Mouse (Mus musculus) heart, embryonic 14.5 days (tissue): ENCODE results near the gene Taf13. TPM values are rescaled to one million over a fixed set of nuclear protein-coding genes. Genes with fewer than 3 reads are reported as not detected.
"Not testable (repeated sequence)": the region's sequence is repeated elsewhere in the genome, so short reads cannot be mapped to it uniquely, and the experiment has no call there.

ENCODE experiments used
- ATAC-seq: fragments of 200-750 bp; cut with Nextera tagmentation; 2 replicates; pipeline ENCODE4 v1.8.0; 2017; ENCODE audit warnings: low read depth, moderate TSS enrichment; ENCODE audit not compliant: insufficient number of reproducible peaks, insufficient read depth, low FRiP score
- H3K27ac ChIP-seq, 2 experiments: fragments of 200-500 bp in 1 of 2; fragments of 300-500 bp in 1 of 2; sonication (generic) in 1 of 2; replicated peaks in 1 of 2; 2 replicates each; pipeline ENCODE4 v1.5.1; 2012 to 2014; ENCODE audit warnings: low read depth in 2 of 2, low read length in 2 of 2, control low read depth in 1 of 2, mild to moderate bottlenecking in 1 of 2, mixed read lengths in 1 of 2; ENCODE audit not compliant: control insufficient read depth in 1 of 2, insufficient read depth in 1 of 2
- H3K27me3 ChIP-seq: fragments of 300-500 bp; sonication (generic); 2 replicates; pipeline ENCODE4 v1.6.1; 2014; ENCODE audit warnings: mild to moderate bottlenecking, low read length, control low read depth; ENCODE audit not compliant: control insufficient read depth, insufficient read depth
- H3K36me3 ChIP-seq: fragments of 300-500 bp; sonication (generic); 2 replicates; pipeline ENCODE4 v1.6.1; 2014; ENCODE audit warnings: mild to moderate bottlenecking, control low read depth, low read length, mixed read lengths; ENCODE audit not compliant: control insufficient read depth, insufficient read depth
- H3K4me1 ChIP-seq, 2 experiments: fragments of 200-500 bp in 1 of 2; fragments of 300-500 bp in 1 of 2; sonication (generic) in 1 of 2; 2 replicates each; pipeline ENCODE4 v1.6.1; 2012 to 2014; ENCODE audit warnings: low read length in 2 of 2, control low read depth in 1 of 2, mixed read lengths in 1 of 2; ENCODE audit not compliant: control insufficient read depth in 2 of 2, insufficient read depth in 2 of 2
- H3K4me2 ChIP-seq: fragments of 300-500 bp; sonication (generic); 2 replicates; pipeline ENCODE4 v1.6.1; 2014; ENCODE audit warnings: mild to moderate bottlenecking, low read length
- H3K4me3 ChIP-seq, 2 experiments: fragments of 200-500 bp in 1 of 2; fragments of 300-500 bp in 1 of 2; sonication (generic) in 1 of 2; 2 replicates each; pipeline ENCODE4 v1.5.1; 2012 to 2014; ENCODE audit warnings: low read length in 2 of 2, mild to moderate bottlenecking in 2 of 2, control low read depth in 1 of 2, low read depth in 1 of 2, moderate library complexity in 1 of 2; ENCODE audit not compliant: control insufficient read depth in 1 of 2, insufficient read depth in 1 of 2
- H3K9ac ChIP-seq: fragments of 300-500 bp; sonication (generic); 2 replicates; pipeline ENCODE4 v1.6.1; 2014; ENCODE audit warnings: mild to moderate bottlenecking, low read length
- H3K9me3 ChIP-seq: fragments of 300-500 bp; sonication (generic); 2 replicates; pipeline ENCODE4 v1.6.1; 2016; ENCODE audit warnings: low read length, control low read depth; ENCODE audit not compliant: control insufficient read depth
- WGBS: fragments of 180-500 bp; shearing (Covaris S2); extraction: QIAGEN DNeasy Blood & Tissue Kit; methylation state at CpG from one replicate; pipeline ENCODE4 v1.1.7; 2014; 5-methylcytosine and 5-hydroxymethylcytosine counted together
- polyA plus RNA-seq: library from polyadenylated mRNA; unstranded; fragments of >200 nt; fragmentation: Nextera tagmentation; extraction: Ambion mirVana; gene quantifications from 2 replicates; pipeline ENCODE4 v1.2.1, GENCODE M21; 2014

Taf13 gene
- polyA plus RNA-seq, 1 experiment from 2014 or later = 24.8 TPM

- Histone ChIP-seq H3K4me1 (peaks cover 2 to 9% of the 10 kb centered on the region in 2 experiments; a peak in 3 of 4 replicates), H3K36me3 (peaks cover 25% of the 10 kb centered on the region), H3K9ac (peak overlapping the region; percentile 86), H3K9me3 (no peaks in the 10 kb centered on the region), H3K27ac (peak overlapping the region; percentile 89 to 92), H3K27me3 (no peaks in the 10 kb centered on the region), H3K4me3 (peak overlapping the region; percentile 37 to 88), H3K4me2 (peak overlapping the region; percentile 93)
- 9% methylated on average over 15 of the region's 15 CpGs for WGBS
- 0 out of 2 replicates have a peak, but pooled peaks have one; percentile 25 for ATAC-seq
Measured at GRCm38 (mm10) chr3:108562777-108563271, 8.7 kb upstream of the Taf13 start.

GRCm38 (mm10) chr3:108563309-108563708 is 8.2 kb upstream of the Taf13 start:
- H3K27ac ChIP-seq = peak overlapping the region; percentile 89 to 92
- peaks cover 20% of the 10 kb centered on the region for H3K36me3 ChIP-seq
- WGBS = 7% methylated on average over 4 of the region's 4 CpGs
- H3K4me1 ChIP-seq = peaks cover 2 to 9% of the 10 kb centered on the region in 2 experiments; a peak in 3 of 4 replicates
- H3K4me2 ChIP-seq = peak overlapping the region; percentile 93
- no peaks in the 10 kb centered on the region for H3K9me3 ChIP-seq
- no peaks in the 10 kb centered on the region for H3K27me3 ChIP-seq
- peak overlapping the region; percentile 37 to 88; a peak in 3 of 4 replicates for H3K4me3 ChIP-seq
- no peak for ATAC-seq
- H3K9ac ChIP-seq = peak overlapping the region; percentile 86

- H3K27me3 ChIP-seq = no peaks in the 10 kb centered on the region
- 56% methylated on average over 15 of the region's 15 CpGs for WGBS
- H3K9me3 ChIP-seq = no peaks in the 10 kb centered on the region
- H3K4me1 ChIP-seq = peaks cover 4 to 6% of the 10 kb centered on the region in 2 experiments; a peak in 3 of 4 replicates
- H3K27ac ChIP-seq = no peak overlapping the region
- ATAC-seq = no peak
- no peak overlapping the region for H3K9ac ChIP-seq
- no peak overlapping the region for H3K4me2 ChIP-seq
- H3K4me3 ChIP-seq = no peak overlapping the region
- no peaks in the 10 kb centered on the region for H3K36me3 ChIP-seq
Measured at GRCm38 (mm10) chr3:108567990-108568877, 3.3 kb upstream of the Taf13 start.

- not testable (repeated sequence) for H3K4me1 ChIP-seq, H3K9me3 ChIP-seq, H3K9ac ChIP-seq, ATAC-seq, H3K4me3 ChIP-seq, H3K27me3 ChIP-seq, H3K4me2 ChIP-seq, H3K36me3 ChIP-seq, H3K27ac ChIP-seq
- 37% methylated on average over 3 of the region's 3 CpGs for WGBS
Measured at GRCm38 (mm10) chr3:108569636-108570035, 1.9 kb upstream of the Taf13 start.

GRCm38 (mm10) chr3:108570813-108571212 is 685 bp upstream of the Taf13 start:
- 0 out of 2 replicates have a peak, but pooled peaks have one; percentile 1 for ATAC-seq
- no peaks in the 10 kb centered on the region for H3K9me3 ChIP-seq
- H3K9ac ChIP-seq = no peak overlapping the region
- no peaks in the 10 kb centered on the region for H3K27me3 ChIP-seq
- peaks cover 4 to 6% of the 10 kb centered on the region in 2 experiments; a peak in 3 of 4 replicates for H3K4me1 ChIP-seq
- H3K27ac ChIP-seq = no peak overlapping the region
- H3K4me3 ChIP-seq = peak overlapping the region in 1 of 2 experiments; percentile 77; a peak in 2 of 4 replicates
- no peaks in the 10 kb centered on the region for H3K36me3 ChIP-seq
- WGBS = 80% methylated on average over 14 of the region's 14 CpGs
- peak overlapping the region; percentile 76 for H3K4me2 ChIP-seq

GRCm38 (mm10) chr3:108572309-108573010 is 962 bp downstream of the Taf13 start:
- no peak for ATAC-seq
- peak overlapping the region; percentile 88 for H3K9ac ChIP-seq
- peak overlapping the region; percentile 58 to 77 for H3K4me3 ChIP-seq
- no peaks in the 10 kb centered on the region for H3K9me3 ChIP-seq
- WGBS = 43% methylated on average over 18 of the region's 18 CpGs
- H3K27ac ChIP-seq = peak overlapping the region in 1 of 2 experiments; percentile 73; a peak in 1 of 4 replicates
- no peaks in the 10 kb centered on the region for H3K27me3 ChIP-seq
- no peaks in the 10 kb centered on the region for H3K36me3 ChIP-seq
- peaks cover 4 to 6% of the 10 kb centered on the region in 2 experiments; a peak in 3 of 4 replicates for H3K4me1 ChIP-seq
- peak overlapping the region; percentile 76 for H3K4me2 ChIP-seq

- H3K27ac ChIP-seq = no peak overlapping the region
- no peak overlapping the region for H3K4me2 ChIP-seq
- 82% methylated on average over 5 of the region's 5 CpGs for WGBS
- H3K9ac ChIP-seq = no peak overlapping the region
- no peak for ATAC-seq
- H3K36me3 ChIP-seq = peaks cover 9% of the 10 kb centered on the region
- H3K4me1 ChIP-seq = peaks cover 4 to 6% of the 10 kb centered on the region in 2 experiments; a peak in 3 of 4 replicates
- H3K4me3 ChIP-seq = no peak overlapping the region
- H3K27me3 ChIP-seq = no peaks in the 10 kb centered on the region
- no peaks in the 10 kb centered on the region for H3K9me3 ChIP-seq
Measured at GRCm38 (mm10) chr3:108574018-108574417, 2.5 kb downstream of the Taf13 start.
